Mouse (Mus musculus) mesoderm, embryonic 11.5 days (tissue): ENCODE measurements at regions not wholly inside any gene's neighbourhood (a gene's known extent, or its start where the extent isn't known, plus 50 kb on each side); places are given as distances from the start of the nearest gene placed in this dataset.

Experiments used
- DNase-seq: peaks from one replicate; pipeline ENCODE4 v3.0.0-alpha.2; 2012; ENCODE audit warnings: low read depth, low spot score

GRCm38 (mm10) chr4:134990651-134991050 is 60.0 kb downstream of the Syf2 start:
- no peak for DNase-seq

DNA sequence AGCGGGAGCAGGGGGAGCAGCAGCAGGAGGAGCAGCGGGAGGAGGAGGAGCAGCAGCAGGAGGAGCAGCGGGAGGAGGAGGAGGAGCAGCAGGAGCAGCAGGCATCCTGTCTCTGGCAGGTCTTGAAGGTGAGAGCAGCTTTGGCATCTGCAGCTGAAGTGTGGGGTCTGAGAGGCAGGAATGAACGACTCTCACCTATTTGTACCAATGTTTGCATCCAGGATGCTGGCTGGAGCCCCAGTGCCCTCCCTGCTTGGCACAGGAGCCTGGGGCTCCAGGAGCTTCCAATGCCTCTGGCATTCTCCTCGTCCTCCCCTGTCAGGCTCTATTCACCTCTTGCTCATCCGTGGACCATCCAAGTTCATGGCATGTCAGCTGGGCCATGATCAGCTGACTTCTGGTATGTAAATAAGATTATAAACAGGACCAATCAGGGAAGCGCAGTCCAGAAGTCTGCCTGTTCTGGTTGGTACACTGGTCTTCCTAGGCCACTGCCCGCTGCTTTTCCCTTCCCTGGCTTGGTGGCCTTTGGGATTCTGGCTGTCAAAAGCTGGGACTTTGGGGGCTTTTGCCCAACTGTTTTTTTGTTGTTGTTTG is 62.9 kb downstream of the Syf2 start:
- no peak for DNase-seq

DNA sequence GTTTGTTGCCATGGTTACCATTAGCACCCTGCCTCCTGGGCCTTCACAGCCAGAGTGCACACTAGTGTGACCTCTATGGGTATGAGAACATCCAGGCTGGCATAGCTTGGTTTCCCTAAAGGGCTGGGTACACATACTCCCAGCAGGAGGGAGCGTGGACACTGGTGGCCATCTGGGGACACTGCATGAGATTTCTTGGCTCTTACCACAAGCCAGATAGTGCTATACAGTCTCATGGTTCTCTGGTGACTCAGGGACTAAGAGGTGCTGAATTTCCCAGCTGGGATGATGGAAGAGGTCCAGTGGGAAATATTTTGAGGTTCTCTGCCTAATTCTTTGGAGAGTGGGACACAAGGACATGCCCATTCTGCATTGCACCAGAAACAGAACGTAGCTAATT is 63.5 kb downstream of the Syf2 start:
- no peak for DNase-seq

GRCm38 (mm10) chr4:134994648-134995047 is 64.0 kb downstream of the Syf2 start:
- no peak for DNase-seq

DNA sequence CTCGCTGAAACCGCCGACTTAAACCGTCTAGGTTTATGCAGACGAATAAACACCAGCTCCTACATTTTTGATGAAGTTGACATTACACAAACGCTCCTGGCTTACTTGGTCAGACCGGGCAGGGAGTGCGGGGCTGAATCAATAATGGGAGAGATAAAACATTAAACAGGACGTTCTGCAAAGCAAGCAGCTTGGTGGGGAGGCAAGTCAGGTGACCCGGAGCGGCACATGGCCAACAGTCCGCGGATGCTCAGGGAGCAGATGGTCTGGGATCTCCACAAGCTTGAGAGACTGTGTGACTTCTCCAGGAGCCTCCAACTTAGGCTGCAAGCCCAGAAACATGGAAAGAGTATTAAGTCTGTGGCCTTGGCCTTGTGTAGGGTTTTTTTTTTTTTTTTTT is 64.4 kb downstream of the Syf2 start:
- DNase-seq, result no peak

GRCm38 (mm10) chr4:134996121-134996520 is 65.4 kb downstream of the Syf2 start:
- no peak for DNase-seq

DNA sequence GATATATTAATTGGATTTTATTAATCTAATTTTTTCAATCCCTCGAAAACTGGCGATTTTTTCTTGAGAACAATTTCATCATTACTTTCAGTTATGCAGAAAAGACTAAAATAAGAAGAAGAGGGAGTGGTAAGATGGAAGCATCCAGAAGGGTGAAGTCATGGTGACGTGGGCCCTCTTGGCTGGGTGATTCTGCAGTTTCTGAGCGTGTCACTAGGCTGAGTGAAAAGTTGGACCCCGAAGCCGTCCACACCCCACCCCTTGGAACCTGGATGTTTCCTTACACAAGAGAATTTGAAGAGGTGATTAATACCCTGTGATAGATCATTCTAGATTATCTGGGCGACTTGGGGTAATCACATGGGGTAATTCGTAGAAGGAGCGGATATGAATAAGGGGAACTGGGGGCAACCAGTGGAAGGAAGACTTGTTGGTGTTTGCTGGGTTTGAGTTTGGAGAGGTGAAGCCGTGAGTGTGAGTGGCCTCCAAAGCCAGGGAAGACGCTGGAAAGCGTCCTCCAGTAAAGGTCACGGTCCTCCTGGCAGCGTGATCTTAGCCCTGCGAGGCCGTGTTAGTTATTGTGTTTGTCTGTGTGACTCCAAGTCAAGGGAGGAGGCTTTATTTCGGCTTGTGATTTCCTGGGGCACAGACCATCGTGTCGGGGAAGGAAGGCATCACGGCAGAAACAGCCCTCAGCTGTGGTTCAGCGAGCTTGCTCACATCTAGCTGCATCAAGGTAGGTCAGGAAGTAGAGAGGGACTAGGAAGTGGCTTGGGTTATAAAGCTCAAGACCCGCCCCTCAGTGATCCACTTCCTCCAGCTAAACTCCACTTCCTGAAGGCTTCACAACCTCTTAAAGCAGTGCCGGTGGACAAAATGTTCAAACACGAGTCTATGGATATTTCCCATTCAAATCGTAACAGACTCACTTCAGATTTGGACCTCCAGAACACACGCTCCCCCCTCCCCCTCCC is 67.0 kb downstream of the Syf2 start:
- no peak for DNase-seq

- DNase-seq, result no peak
Observed at GRCm38 (mm10) chr4:134998928-134999658, 68.4 kb downstream of the Syf2 start.

DNA sequence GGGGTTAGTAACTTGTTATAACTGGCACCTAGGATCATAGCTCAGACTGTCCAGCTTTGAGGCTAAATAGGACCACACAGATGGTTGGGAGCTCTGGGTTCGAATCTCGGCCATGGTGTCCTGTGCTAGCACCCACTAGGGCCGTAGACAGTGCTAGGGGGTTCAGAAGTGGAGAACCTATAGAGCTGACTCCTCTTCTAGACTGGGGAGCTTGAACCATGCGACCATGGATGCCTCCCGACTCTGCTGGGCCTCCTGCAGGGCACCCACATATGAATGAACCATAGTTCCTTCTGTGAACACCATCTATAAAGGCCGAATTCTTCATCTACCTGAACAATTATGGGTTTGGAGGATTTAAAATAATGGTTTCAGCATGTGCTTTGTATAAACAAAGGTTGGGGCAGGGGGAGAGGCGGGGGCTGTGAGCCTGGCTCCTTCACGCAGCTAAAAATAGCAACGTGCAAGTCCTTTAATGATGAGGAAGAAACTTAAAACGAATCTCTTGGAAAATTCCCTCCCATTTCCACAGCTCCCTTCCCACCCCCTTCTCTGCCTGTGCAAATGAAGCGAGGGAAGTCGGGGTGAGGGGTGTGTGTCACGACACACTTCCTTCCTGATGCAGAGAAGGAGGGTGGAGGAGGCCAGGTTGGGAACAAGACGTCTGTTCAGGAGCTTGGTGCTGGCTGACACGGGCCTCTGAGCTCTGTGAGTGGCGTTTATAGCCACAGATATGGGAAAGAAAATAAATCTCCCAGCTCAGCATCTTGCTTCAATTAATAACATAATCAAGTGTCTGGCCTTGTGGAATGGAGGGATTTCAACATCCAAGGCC is 71.6 kb downstream of the Syf2 start:
- peak; percentile 57 for DNase-seq

GRCm38 (mm10) chr4:135011365-135011764 is 80.7 kb downstream of the Syf2 start:
- DNase-seq, result no peak

- DNase-seq, result no peak
Observed at GRCm38 (mm10) chr4:135012945-135013344, 82.2 kb downstream of the Syf2 start.

DNA sequence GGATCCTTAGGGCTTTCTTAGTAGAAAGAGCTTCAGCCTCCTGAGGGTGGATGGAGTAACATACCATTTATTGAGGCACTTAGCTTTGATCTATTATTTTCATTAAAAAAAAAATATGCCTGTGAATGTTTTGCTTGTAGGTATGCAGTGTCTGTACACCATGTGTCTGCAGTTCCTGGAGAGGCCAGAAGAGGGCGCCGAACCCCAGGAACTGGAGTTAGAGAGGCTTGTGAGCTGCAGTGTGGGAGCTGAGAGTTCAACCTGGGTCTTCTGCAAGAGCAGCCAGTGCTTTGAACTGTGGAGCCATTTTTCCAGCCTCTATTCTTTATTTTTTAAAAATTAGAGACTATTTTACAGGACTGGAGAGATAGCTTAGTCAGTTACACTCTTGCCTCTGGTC is 83.2 kb downstream of the Syf2 start:
- no peak for DNase-seq

DNA sequence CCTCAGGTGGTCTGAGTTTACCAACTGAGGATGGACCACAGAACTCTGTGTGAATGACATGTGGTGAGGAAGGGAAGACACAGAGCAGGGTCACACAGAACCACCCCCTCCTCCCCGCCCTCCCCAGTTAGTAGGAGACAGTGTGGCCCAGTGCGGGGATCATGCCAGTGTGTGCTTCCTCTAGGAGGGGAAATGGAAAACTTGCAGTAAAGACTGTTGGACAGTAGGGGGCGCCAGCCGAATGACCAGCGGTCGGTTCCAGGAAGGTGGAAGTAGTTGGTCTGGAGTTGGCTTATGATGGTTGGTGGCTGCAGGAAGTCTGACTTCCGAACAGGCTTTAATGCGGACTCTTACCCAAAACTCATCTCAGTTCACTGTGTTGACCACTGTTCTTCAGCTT is 87.3 kb downstream of the Syf2 start:
- DNase-seq, result peak; percentile 55

DNA sequence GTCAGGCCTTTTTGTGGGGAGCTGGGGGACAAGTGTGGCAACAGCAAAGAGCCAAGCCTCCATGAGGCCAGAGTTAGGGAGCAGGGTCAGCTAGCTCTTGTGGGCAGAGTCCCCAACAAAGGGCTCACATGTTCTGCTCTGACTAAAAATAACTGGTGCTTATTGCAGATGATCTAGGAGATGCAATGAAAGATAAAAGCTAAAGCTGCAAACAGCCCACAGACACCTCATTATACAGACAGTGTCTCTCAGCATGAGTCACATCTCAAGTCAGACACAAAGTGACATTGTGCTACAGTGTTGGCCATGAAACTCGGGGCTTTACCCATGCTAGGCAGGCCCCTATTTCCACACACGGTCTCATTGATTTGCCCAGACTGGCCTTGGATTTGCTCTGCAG is 88.4 kb downstream of the Syf2 start:
- no peak for DNase-seq

GRCm38 (mm10) chr4:135020262-135020991 is 89.7 kb downstream of the Syf2 start:
- no peak for DNase-seq

DNA sequence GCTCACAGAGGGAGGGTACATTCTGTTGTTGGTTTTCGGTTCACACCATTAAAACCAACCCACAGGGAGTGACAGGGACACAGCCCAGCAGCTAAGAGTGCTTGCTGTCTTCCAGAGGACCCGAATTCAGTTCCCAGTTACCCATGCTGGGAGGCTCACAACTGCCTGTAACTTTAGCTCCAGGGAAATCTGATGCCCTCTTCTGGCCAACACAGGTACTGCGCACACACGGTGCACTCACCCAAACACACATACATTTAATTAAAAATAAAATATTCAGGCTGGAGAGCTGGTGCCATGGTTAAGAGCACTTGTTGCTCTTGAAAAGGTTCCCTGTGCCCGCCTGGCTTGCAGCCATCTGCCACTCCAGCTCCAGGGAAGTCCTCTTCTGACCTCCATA is 92.5 kb downstream of the Syf2 start:
- no peak for DNase-seq

GRCm38 (mm10) chr4:135025802-135026201 is 94.7 kb upstream of the Runx3 start:
- peak; percentile 17 for DNase-seq

DNA sequence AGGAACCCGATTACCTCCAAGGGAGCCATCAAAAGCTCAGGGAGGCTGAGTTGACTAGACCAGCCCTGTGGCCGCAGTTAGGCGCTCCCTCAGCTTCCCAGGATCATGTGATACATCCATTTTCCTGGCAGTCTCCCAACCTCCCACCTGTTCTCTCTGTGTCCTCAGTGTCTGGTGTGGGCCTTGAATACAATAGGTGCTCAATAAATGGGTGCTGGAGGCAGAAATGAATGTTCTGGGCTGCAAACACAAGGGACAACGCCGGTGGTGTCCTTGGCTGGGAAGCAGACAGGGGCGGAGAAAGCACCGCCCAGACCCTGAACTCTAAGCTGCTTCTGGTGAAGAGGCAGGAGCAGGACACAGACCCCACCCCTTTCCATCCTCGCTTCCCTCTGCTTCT is 93.3 kb upstream of the Runx3 start:
- DNase-seq, result no peak

GRCm38 (mm10) chr4:135029723-135030122 is 90.7 kb upstream of the Runx3 start:
- no peak for DNase-seq

DNA sequence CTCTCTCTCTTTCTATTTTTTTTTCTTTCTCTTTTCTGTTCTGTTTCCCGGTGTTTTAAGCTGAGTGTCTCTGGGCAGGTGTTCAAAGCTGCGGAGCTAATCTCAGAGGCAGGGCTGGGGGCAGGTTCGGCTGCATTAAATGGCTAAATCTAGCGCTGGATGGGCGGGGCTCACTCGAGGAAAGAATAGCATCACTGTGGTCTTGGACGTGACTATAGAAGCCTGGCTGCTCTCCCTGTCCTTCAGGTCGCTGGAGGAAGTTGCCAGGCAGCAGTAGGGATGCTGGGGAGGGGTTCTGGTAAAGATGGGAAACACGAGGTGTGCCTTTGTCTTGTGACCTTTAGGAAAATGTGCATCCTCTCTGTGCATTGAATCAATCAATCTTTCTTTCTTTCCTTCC is 88.0 kb upstream of the Runx3 start:
- no peak for DNase-seq

DNA sequence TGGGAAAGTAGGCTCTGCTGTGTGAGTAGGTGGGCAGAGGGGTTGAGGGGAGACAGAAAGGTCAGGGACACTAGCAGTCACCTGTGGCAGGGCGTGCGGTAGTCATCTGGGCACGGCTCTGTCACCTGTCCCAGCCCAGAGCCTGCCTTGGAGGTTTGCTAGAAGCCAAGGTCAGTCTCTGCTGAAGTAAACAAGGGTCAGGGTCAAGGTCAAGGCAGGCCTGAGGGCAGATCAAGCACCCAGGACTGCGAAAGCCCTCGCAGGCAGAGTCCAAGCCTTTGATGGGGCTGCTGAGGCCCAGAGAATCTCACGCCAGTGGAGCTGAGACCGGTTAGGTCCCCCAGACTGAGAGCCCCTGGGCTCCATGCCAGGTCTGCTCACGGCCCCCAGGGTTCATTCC is 87.2 kb upstream of the Runx3 start:
- DNase-seq, result no peak
